Mouse (Mus musculus) lung, postnatal 36 days (tissue): ENCODE results near the gene Plekhm2.

Experiments used
- DNase-seq: peaks from one replicate; pipeline ENCODE4 v3.0.0; 2022; ENCODE audit warnings: mixed read lengths

The Plekhm2 gene

DNA sequence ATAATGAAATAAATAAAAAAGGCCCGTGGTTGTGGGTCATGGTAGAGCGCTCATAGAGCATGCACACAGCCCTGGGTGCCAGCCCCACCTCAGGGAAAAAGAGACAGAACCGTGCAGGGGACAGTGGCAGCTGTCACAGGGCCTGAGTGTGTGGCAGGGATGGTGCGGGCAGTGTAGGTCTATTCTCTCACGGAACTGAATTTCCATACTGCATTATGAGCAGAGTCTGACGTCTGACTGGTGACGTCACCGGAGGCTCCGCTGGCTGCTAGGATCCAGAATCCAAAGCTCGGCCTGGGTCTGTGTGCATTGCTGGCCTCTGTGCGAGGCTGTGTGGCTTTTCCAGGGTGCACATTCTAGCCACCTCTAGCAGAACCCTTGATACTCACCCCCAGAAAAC lies 3.8 kb downstream of the Plekhm2 start:
- no peak for DNase-seq

GRCm38 (mm10) chr4:141659739-141660138 lies 5.0 kb downstream of the Plekhm2 start:
- peak; percentile 56 for DNase-seq

DNA sequence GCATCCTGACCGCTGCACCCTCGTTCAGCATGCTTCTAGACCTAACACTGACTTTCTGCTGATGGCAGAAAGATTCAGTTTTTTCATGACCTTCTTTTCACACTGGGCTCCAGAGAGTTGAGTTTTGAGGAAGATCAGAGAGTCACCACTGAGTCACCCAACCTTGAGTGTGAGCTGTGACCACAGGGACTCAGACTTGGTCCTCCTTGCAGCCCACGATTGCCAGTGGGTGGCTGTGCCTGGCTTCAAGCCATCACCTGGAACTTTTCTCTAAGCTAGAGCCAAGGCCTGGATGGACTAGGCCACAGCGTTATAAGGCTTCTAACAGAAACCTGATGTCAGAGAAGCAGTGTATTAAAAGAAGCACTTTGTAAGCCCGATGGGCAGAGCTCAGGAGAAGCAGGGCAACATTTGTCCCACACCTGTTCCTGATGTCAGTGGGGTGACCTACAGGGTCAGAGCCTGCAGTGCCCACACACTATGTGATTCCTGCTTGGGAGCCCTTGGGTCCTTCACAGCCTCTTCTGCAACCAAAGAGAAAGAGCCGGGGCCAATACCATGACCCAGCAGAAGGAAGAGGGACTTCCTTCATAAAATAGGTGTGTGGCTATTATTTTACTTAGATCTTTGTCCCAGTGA lies 5.7 kb downstream of the Plekhm2 start:
- DNase-seq = no peak

GRCm38 (mm10) chr4:141656932-141657331 lies 7.8 kb downstream of the Plekhm2 start:
- DNase-seq = no peak

- peak; percentile 82 for DNase-seq
These were observed 8.6 kb downstream of the Plekhm2 start for GRCm38 (mm10) chr4:141655908-141656608.

DNA sequence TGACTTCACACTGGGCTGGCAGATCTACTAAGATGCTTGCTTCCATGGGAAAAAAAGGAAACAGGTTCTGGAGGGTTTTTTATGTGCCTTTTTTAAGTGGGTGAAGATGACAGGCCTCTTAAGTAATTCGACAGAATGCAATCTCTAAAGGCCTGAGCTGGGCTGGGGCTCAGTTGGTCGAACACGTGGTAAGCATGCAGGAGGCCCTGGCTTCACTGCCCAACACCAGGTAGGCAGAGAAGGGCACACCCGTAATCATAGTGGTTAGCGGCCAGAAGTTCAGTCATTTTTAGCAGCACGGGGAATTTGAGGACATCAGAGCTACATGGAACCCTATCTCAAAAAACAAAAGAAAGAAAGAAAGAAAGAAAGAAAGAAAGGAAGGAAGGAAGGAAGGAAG lies 10.2 kb downstream of the Plekhm2 start:
- no peak for DNase-seq

- peak; percentile 67 for DNase-seq
These were observed 10.9 kb downstream of the Plekhm2 start for GRCm38 (mm10) chr4:141653813-141654212.

DNA sequence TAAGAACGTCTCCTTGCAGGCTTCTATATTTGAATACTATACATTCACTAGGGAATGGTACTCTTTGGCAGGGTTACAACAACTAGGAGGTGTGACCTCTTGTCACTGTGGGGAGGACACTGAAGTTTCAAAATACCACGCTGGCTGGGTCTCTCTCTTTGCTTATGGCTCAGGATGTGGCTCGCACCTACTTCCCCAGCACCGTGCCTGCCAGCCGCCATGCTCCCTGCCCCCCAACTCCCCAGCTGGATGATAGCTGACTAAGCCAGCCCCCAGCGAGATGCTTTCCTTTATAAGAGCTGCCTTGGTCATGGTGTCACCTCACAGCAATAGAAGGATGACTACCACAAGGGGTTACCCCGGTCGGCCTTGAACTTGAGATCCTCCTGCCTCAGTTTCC lies 11.7 kb downstream of the Plekhm2 start:
- DNase-seq = no peak

GRCm38 (mm10) chr4:141651944-141652343 lies 12.8 kb downstream of the Plekhm2 start:
- DNase-seq = no peak

DNA sequence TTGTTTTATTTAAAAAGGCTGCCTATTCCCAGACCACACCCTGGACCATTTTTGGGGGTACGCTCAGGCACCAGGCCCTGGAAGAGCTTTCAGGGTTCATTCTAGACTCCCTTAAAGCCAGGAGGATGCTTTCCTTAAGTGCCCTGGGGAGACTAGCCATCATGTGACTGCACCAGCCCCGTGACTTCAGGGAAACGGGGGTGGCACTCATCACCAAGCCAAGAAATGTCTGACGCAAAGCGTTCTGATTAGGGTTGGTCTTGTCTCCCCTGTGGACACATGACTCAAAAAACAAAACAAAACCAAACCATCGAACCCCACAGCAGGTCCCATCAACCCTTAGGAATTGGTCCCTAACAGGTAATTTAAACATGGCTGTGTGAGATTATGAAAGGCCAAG lies 13.4 kb downstream of the Plekhm2 start:
- no peak for DNase-seq

DNA sequence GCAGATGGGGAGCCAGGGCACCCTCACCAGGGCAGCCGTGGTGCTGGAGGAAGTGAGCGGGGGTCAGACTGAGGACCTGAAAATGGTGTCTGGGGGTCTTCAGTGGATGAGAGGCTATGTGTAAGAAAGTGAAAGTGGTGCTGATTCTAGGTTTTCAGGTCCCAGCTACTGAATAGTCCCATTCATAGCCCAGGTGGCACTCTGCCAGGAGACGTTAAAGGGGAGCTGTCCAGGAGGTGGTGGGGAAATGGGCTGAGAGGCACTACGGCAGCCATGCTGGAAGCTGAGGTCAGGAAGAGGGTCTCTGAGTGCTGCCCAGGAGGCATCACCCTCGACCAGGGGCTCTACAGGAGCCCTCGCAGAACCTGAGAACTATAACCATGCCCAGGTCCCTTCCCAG lies 15.5 kb downstream of the Plekhm2 start:
- no peak for DNase-seq

DNA sequence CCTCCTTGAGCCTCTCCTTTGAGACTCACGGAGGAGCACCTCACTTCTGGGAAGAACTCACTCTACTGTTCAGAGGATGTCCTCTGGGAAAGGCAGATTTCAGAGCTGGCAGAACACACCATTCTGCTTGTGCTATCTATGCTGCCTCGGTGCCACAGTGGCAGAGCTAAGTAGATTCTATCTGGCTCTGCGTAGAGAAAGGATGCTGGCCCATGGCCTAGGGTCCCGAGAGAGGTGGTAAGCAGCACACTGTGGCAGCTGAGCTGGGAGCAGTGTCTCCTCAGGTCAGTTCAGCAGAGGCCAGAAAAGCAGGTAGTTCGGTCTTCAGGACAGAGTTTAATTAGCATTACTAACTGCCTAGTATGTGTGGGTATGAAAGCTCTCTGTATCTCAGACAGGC lies 16.4 kb downstream of the Plekhm2 start:
- no peak for DNase-seq

DNA sequence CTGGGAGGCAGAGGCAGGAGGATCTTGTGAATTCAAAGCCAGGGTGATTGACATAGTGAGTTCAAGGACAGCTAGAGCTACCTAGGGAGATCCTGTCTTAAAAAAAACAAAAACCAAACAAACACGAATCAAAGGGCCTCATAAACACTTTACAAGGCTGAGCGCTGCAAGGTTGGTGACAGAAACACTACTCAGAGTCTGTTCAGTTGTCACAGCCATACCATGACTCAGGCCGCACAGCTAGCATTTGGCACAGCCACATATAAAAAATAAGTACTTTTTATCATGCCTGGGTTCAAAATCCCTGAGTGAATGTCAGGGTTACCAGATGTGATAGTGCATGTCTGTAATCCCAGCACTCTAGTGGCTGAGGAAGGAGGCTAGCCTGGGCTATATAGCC lies 17.5 kb downstream of the Plekhm2 start:
- no peak for DNase-seq

GRCm38 (mm10) chr4:141645988-141646387 lies 18.7 kb downstream of the Plekhm2 start:
- DNase-seq = no peak

- DNase-seq = peak; percentile 82
These were observed 21.4 kb downstream of the Plekhm2 start for GRCm38 (mm10) chr4:141643118-141643855.

- DNase-seq = no peak
These were observed 22.5 kb downstream of the Plekhm2 start for GRCm38 (mm10) chr4:141641961-141642811.

GRCm38 (mm10) chr4:141641353-141641771 lies 23.3 kb downstream of the Plekhm2 start:
- no peak for DNase-seq

GRCm38 (mm10) chr4:141639474-141639873 lies 25.2 kb downstream of the Plekhm2 start:
- DNase-seq = no peak

DNA sequence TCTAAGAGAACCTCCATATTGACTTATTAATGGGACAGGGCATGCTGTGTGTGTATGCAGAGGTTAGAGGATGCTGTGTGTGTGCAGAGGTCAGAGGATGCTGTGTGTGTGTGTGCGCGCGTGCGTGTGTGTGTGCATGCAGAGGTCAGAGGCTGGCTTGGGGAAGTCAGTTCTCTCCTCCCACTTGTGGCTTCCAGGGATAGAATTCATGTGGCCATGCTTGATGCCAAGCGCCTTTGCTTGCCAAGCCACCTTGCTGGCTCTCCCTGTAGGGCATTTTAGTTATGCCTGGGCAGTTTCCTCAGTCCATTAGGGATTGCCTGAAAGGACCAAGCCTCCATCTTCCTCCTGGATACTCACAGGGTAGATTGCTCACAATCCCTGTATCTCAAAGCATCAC lies 28.0 kb downstream of the Plekhm2 start:
- no peak for DNase-seq

DNA sequence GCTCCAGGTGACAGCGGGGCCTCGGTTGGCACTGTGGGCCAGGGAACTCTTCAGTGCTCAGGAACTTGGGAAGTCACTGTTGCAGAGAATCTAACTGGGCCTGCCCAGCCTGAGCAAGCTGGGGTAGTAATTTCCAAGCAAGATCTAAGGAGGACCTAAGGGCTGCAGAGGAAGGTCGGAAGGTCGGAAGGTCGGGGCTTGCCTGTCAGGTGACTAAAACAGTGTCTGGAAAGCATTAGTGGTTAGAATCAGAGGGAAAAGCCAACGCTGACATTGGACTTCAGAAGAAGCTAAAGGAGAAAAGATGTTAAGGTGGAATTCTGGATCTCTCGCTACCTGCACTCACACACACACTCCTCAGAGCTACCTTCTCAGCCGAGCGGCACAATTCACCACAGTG lies 28.7 kb downstream of the Plekhm2 start:
- DNase-seq = no peak

GRCm38 (mm10) chr4:141632111-141632873 lies 32.4 kb downstream of the Plekhm2 start:
- DNase-seq = peak; percentile 68

GRCm38 (mm10) chr4:141631250-141631649 lies 33.4 kb downstream of the Plekhm2 start:
- no peak for DNase-seq
